Mouse (Mus musculus) embryonic facial prominence, embryonic 11.5 days (tissue): Measurements from ENCODE around the gene Evx1. TPM values are rescaled to one million over a fixed set of nuclear protein-coding genes. Genes with fewer than 3 reads are reported as not detected.

Experiments
- ATAC-seq: fragments of 200-750 bp; cut with Nextera tagmentation; replicated peaks from 2 replicates; pipeline ENCODE4 v1.8.0; 2017; ENCODE audit warnings: low read depth; ENCODE audit not compliant: insufficient number of reproducible peaks, low FRiP score, low TSS enrichment
- DNase-seq: peaks from one replicate; pipeline ENCODE4 v3.0.0-alpha.2; 2015; ENCODE audit warnings: low spot score
- H3K27ac ChIP-seq: fragments of 300-500 bp; sonication (generic); replicated peaks from 2 replicates; pipeline ENCODE4 v1.5.1; 2014; ENCODE audit warnings: mild to moderate bottlenecking, low read depth, low read length, control low read depth
- H3K27me3 ChIP-seq: fragments of 300-500 bp; sonication (generic); 2 replicates; pipeline ENCODE4 v1.6.1; 2014; ENCODE audit warnings: mild to moderate bottlenecking, low read length, moderate library complexity, mixed read lengths; ENCODE audit not compliant: control insufficient read depth, insufficient read depth
- H3K36me3 ChIP-seq: fragments of 300-500 bp; sonication (generic); replicated peaks from 2 replicates; pipeline ENCODE4 v1.6.1; 2014; ENCODE audit warnings: low read depth, mild to moderate bottlenecking, low read length, moderate library complexity, mixed read lengths; ENCODE audit not compliant: control insufficient read depth, insufficient read depth
- H3K4me1 ChIP-seq: fragments of 300-500 bp; sonication (generic); 2 replicates; pipeline ENCODE4 v1.6.1; 2014; ENCODE audit warnings: low read length, mixed read lengths; ENCODE audit not compliant: control insufficient read depth, insufficient read depth
- H3K4me2 ChIP-seq: fragments of 300-500 bp; sonication (generic); 2 replicates; pipeline ENCODE4 v1.6.1; 2014; ENCODE audit warnings: low read depth, mild to moderate bottlenecking, control low read depth, low read length, moderate library complexity
- H3K4me3 ChIP-seq: fragments of 300-500 bp; sonication (generic); 2 replicates; pipeline ENCODE4 v1.5.1; 2014; ENCODE audit warnings: low read depth, low read length, control low read depth
- H3K9ac ChIP-seq: fragments of 300-500 bp; sonication (generic); replicated peaks from 2 replicates; pipeline ENCODE4 v1.6.1; 2014; ENCODE audit warnings: mild to moderate bottlenecking, control low read depth, low read length
- H3K9me3 ChIP-seq: fragments of 300-500 bp; sonication (generic); replicated peaks from 2 replicates; pipeline ENCODE4 v1.6.1; 2016; ENCODE audit warnings: mild to moderate bottlenecking, low read length, inconsistent platforms, mixed read lengths; ENCODE audit not compliant: control insufficient read depth
- WGBS: fragments of 180-500 bp; shearing (Covaris S2); extraction: QIAGEN DNeasy Blood & Tissue Kit; methylation state at CpG from one replicate; pipeline ENCODE4 v1.1.7; 2014; 5-methylcytosine and 5-hydroxymethylcytosine counted together
- polyA plus RNA-seq: library from polyadenylated mRNA; unstranded; fragments of >200 nt; fragmentation: Nextera tagmentation; extraction: Ambion mirVana; gene quantifications from 2 replicates; pipeline ENCODE4 v1.2.1, GENCODE M21; 2014

Gene Evx1
- polyA plus RNA-seq, 1 experiment from 2014 or later: 0.22 TPM

DNA sequence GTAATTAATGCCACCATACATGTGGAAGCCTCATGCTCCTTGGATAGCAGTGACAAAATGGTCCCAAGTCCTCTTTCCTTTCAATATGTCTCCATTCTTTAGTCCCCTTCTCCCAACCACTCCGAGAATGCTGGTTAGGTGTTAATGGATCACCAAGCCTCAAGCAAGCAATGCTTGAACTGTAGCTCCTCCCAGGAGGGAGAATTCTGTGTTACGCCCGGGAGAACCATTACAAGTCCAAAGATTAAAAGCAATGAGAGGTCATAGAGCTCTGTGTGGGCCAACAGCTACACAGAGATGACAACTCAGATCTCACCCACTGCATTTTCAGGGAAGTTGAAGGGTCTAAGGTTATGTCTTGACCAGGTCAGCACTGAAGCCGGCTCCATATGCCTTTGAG is 14.8 kb upstream of the Evx1 start:
- Histone ChIP-seq H3K36me3 (no peaks in the 10 kb centered on the region), H3K4me1 (no peaks in the 10 kb centered on the region), H3K9ac (no peak overlapping the region), H3K27me3 (peaks cover 4% of the 10 kb centered on the region), H3K9me3 (no peaks in the 10 kb centered on the region), H3K4me3 (no peak overlapping the region), H3K27ac (no peak overlapping the region), H3K4me2 (no peak overlapping the region)
- no peak for DNase-seq
- WGBS: 81% methylated on average over 4 of the region's 4 CpGs
- ATAC-seq: no peak

DNA sequence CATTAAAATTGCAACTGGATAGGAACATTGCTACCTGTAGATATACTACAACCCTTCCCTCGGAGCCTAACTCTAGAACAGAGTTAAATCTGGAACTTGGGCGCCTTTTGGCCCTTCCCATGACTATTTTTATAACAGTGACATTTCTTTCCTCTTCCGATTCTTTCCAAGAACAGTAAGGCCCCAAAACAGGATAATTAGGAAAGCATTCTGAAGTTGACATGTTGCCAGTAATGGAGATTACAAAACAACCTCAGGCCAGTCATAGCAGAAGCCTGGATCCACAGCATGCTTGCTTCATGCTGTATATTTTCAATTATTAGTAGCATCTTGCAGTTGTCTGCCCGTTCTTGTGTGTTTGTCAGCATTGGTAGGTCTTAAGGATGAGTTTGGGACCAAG is 12.5 kb upstream of the Evx1 start:
- H3K4me1 ChIP-seq: no peaks in the 10 kb centered on the region; the same call in 1 of the 2 replicates
- no peak for ATAC-seq
- no peaks in the 10 kb centered on the region for H3K9me3 ChIP-seq
- H3K4me3 ChIP-seq: no peak overlapping the region
- no peak overlapping the region for H3K9ac ChIP-seq
- no peak overlapping the region for H3K4me2 ChIP-seq
- H3K27me3 ChIP-seq: peaks cover 3% of the 10 kb centered on the region
- no peaks in the 10 kb centered on the region for H3K36me3 ChIP-seq
- no peak for DNase-seq
- 80% methylated on average over 4 of the region's 4 CpGs for WGBS
- no peak overlapping the region for H3K27ac ChIP-seq

DNA sequence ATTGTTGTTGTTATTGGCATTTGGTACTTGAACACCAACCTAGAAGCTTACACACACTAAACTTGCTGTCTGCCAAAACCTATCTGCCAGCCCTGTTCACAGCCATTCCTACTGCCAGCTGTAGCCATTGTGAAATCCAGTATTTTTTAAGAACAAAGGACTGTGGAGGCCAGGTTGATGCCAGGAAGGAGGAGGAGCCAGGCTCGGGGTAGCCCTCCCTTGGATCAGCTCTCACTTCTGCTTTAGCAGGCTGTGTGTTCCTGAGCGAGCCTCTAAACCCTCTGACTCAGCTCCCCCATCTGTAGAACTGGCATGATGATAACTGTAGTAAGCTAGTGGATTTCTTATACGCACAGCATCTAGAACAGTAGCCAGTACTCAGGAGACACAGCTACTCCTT is 9.9 kb upstream of the Evx1 start:
- no peak overlapping the region for H3K27ac ChIP-seq
- no peaks in the 10 kb centered on the region for H3K9me3 ChIP-seq
- peaks cover 28% of the 10 kb centered on the region for H3K27me3 ChIP-seq
- DNase-seq: no peak
- no peak overlapping the region for H3K9ac ChIP-seq
- WGBS: 54% methylated on average over 3 of the region's 3 CpGs
- H3K36me3 ChIP-seq: no peaks in the 10 kb centered on the region
- H3K4me2 ChIP-seq: no peak overlapping the region
- no peak for ATAC-seq
- H3K4me1 ChIP-seq: peaks cover 2% of the 10 kb centered on the region; the same call in 1 of the 2 replicates
- no peak overlapping the region for H3K4me3 ChIP-seq

DNA sequence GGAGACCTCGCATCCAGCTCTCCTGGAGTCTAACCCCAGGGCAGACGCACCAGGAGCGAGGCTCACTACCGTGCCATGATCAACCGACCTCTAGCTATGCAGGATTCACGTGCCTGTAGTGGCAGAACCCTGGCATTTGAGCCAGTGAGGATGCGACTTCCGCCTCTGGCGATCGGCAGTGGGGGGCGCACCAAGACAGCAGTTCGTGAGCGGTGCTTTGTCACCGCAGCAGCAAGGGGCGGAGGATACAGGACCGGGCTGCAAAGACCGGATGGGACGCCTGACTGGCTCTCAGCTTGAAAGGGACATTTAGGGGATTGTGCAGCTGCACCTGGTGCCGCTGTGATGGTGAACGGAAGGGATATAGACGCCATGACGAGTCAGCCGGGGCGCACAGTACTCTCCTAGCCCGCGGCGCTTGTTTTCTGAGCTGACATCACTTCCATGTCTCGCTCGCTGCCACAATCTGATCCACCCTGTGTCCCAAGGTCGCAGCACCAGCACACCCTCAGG is 7.4 kb upstream of the Evx1 start:
- peak overlapping the region; percentile 60 for H3K4me2 ChIP-seq
- DNase-seq (peak; percentile 68), ATAC-seq (peak; percentile 76; the same call in 1 of the 2 replicates)
- H3K27me3 ChIP-seq: peaks cover 53% of the 10 kb centered on the region
- H3K9me3 ChIP-seq: no peaks in the 10 kb centered on the region
- no peaks in the 10 kb centered on the region for H3K36me3 ChIP-seq
- peaks cover 2% of the 10 kb centered on the region; the same call in 1 of the 2 replicates for H3K4me1 ChIP-seq
- no peak overlapping the region for H3K27ac ChIP-seq
- H3K4me3 ChIP-seq: peak overlapping the region; percentile 32
- H3K9ac ChIP-seq: peak overlapping the region; percentile 15
- under 1% methylated on average over 30 of the region's 30 CpGs for WGBS

DNA sequence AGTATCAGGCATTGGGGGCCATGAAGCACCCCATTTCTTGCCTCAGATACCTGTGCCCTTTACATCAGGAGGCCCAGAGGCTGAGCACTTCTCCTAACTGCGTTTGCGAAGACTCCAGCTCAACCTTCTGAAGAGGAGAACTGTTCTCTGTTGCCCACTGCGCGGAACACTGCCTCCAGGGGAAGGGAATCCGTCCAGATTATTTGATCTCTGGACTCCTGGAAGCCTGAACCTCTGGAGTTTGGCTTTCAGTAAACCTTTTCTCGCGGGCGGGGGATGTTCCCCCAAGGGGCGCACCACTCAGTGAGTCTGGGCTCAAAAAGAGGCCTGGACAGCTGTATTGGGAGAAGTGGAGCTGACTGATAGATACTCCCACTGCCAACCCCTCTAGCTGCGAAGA is 3.5 kb upstream of the Evx1 start:
- Histone ChIP-seq H3K4me2 (no peak overlapping the region), H3K9ac (no peak overlapping the region), H3K27ac (no peak overlapping the region), H3K9me3 (no peaks in the 10 kb centered on the region), H3K4me1 (peaks cover 5% of the 10 kb centered on the region), H3K36me3 (no peaks in the 10 kb centered on the region), H3K4me3 (no peak overlapping the region), H3K27me3 (peaks cover 87% of the 10 kb centered on the region)
- ATAC-seq (no peak), DNase-seq (no peak)
- WGBS: 8% methylated on average over 10 of the region's 10 CpGs

DNA sequence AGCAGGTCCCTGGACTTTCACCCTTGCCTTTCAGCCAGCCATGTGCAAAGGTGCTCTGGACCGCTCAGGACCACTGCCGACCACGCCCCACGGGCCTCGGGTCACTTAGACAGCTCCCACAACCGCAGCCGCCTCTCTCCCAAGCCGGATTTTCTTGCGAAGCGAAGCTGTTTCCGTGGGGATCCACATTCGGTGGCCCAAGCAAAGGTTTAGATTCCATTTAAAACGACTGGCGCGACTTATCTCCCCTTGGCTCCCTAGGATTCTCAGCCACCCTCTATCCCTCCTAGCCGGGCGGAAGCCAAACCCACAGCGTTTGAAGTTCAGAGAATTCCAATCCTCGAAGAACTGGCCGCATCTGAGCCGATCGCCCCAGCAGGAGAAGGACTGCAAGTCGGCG is 2.9 kb upstream of the Evx1 start:
- Histone ChIP-seq H3K27ac (no peak overlapping the region), H3K9me3 (no peaks in the 10 kb centered on the region), H3K4me1 (peaks cover 5% of the 10 kb centered on the region), H3K9ac (no peak overlapping the region), H3K27me3 (peaks cover 93% of the 10 kb centered on the region), H3K36me3 (no peaks in the 10 kb centered on the region), H3K4me3 (no peak overlapping the region), H3K4me2 (no peak overlapping the region)
- no peak for DNase-seq
- 0% methylated on average over 24 of the region's 24 CpGs for WGBS
- ATAC-seq: no peak

DNA sequence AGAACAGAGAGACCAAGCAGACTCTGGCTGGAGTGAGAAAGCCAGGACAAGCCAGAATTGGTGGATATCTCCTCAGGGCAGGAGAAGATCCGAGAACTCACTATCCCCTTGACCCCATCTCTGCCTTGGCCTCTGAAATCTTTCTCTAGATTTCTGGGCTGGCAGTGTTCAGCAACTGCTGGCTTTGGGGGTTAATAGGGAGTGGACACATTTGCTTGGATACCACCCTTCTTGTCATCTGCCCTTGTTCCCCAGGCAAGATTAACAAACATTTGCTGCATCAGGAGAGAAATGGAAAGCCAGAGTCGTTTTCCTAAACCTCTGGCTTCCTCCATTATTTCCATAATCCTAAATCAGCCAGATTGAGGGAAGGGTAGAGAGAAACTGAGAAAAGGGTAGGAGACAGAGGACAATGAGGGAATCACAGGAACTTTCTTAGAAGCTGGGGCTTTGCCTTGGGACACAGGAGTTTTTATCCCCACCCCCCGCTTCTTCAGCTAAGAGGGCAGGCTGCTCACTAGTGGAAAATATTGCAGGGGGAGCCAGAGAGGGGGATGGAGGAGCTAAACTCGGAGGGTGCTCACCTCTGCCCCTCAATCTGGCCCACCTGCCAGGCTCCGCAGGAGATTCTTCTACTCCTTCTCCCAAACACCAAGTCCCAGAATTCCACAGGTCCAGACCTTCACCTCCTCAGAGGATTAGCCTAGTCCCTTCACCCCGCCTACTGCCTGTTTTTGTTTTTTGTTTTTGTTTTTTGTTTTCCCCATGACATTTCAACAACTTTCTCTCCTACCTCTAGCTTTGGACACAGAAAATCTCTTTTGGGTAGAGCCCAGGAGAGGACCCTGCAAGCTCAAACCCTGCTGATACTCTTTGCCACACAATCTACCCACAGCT is 1.4 kb upstream of the Evx1 start:
- ATAC-seq: no peak
- under 1% methylated on average over 6 of the region's 6 CpGs for WGBS

DNA sequence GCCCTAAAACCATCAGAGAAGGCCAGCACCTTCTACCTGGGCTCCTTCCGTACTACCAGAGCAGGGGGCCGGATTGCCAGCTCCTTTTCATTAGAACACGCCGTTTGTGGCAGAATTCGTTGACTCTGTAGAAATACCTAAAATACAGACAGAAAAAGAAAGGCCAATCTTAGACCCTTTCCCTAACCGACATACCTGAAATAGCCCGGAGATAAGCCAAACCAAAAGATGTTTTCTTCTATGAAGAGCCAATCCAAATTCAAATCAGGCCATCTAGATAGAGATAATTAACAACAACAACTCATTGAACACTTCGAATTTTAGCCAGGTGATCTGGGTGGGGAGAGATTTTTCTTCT is 761 bp upstream of the Evx1 start:
- H3K4me2 ChIP-seq: no peak overlapping the region
- H3K9me3 ChIP-seq: no peaks in the 10 kb centered on the region
- peaks cover 6% of the 10 kb centered on the region; the same call in 1 of the 2 replicates for H3K4me1 ChIP-seq
- H3K27ac ChIP-seq: no peak overlapping the region
- no peaks in the 10 kb centered on the region for H3K36me3 ChIP-seq
- H3K9ac ChIP-seq: no peak overlapping the region
- no peak overlapping the region for H3K4me3 ChIP-seq
- 2% methylated on average over 8 of the region's 8 CpGs for WGBS
- peaks cover 96% of the 10 kb centered on the region for H3K27me3 ChIP-seq
- DNase-seq (no peak), ATAC-seq (no peak)

More for the DNA sequence above, 1.4 kb upstream of the Evx1 start:
- DNase-seq: no peak
- H3K4me3 ChIP-seq: no peak overlapping the region
- peaks cover 96% of the 10 kb centered on the region for H3K27me3 ChIP-seq
- H3K4me1 ChIP-seq: peaks cover 6% of the 10 kb centered on the region; the same call in 1 of the 2 replicates
- no peak overlapping the region for H3K27ac ChIP-seq
- H3K36me3 ChIP-seq: no peaks in the 10 kb centered on the region
- no peaks in the 10 kb centered on the region for H3K9me3 ChIP-seq
- no peak overlapping the region for H3K9ac ChIP-seq
- no peak overlapping the region for H3K4me2 ChIP-seq
